Mouse (Mus musculus): ENCODE results near the gene Kcna4.

The Kcna4 gene

GRCm38 (mm10) chr2:107289990-107290696, at the start of gene Kcna4:
Gene Kcna4 (plus strand): TSS chr2:107290639.
- no peak for DNase-seq

GRCm38 (mm10) chr2:107258091-107258490, 32.3 kb upstream of the Kcna4 start:
- DNase-seq = no peak

GRCm38 (mm10) chr2:107266251-107266650, 24.2 kb upstream of the Kcna4 start:
- DNase-seq = no peak

GRCm38 (mm10) chr2:107270050-107270449, 20.4 kb upstream of the Kcna4 start:
- no peak for DNase-seq

- DNase-seq = no peak
These were observed 219 bp downstream of the Kcna4 start for GRCm38 (mm10) chr2:107290697-107291019.

GRCm38 (mm10) chr2:107291142-107291541, 703 bp downstream of the Kcna4 start:
- no peak for DNase-seq

- DNase-seq = no peak
These were observed 4.1 kb downstream of the Kcna4 start for GRCm38 (mm10) chr2:107294521-107294920.

- no peak for DNase-seq
These were observed 11.4 kb downstream of the Kcna4 start for GRCm38 (mm10) chr2:107301886-107302285.

- DNase-seq = no peak
These were observed 14.3 kb downstream of the Kcna4 start for GRCm38 (mm10) chr2:107304707-107305106.

- no peak for DNase-seq
These were observed 15.6 kb downstream of the Kcna4 start for GRCm38 (mm10) chr2:107306077-107306476.

- no peak for DNase-seq
These were observed 28.2 kb downstream of the Kcna4 start for GRCm38 (mm10) chr2:107318636-107319035.

GRCm38 (mm10) chr2:107321596-107322226, 31.3 kb downstream of the Kcna4 start:
- DNase-seq = no peak

- DNase-seq = no peak
These were observed 33.7 kb downstream of the Kcna4 start for GRCm38 (mm10) chr2:107324090-107324489.

- DNase-seq = no peak
These were observed 36.8 kb downstream of the Kcna4 start for GRCm38 (mm10) chr2:107327276-107327675.

- no peak for DNase-seq
These were observed 50.9 kb downstream of the Kcna4 start for GRCm38 (mm10) chr2:107341291-107341690.

GRCm38 (mm10) chr2:107344807-107345206, 54.4 kb downstream of the Kcna4 start:
- DNase-seq = no peak

- DNase-seq = no peak
These were observed 54.9 kb downstream of the Kcna4 start for GRCm38 (mm10) chr2:107345299-107345698.

All from thymus, postnatal 14 days (tissue).